15 mouse cellular contexts compared by ENCODE assay signal in the genomic region with DNA sequence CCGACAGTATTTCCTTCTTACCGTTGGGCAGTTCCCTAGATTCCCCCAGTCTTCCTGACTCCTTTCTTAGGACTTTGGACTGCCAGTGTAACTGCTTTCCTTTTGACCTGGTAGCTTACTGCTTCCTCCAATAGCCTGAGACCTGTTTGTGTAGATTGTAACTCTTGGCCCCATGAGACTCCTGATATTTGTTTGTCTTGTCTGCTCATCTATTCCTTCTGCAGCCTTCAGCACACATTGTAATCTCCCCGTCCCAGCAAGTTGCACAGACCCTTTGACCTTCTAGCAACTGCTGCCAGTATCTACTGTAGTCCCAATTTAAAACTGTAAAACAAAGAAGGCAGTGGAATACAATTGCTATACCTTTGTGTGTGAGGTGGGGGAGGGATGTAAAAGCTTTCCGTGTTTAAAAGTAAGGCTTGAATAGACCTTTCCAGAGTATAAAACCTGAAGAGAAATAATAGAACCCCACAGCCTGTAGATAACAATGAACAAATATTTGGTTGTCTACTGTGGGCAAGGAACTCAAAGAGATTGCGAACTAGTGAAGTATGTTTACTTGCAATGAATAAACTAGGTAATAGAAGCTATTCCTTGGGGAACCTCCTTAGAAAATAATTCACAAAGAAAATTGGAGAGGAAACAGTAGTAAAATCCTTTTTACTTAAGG. TPM values are rescaled to one million over a fixed set of nuclear protein-coding genes. Genes with fewer than 3 reads are reported as not detected.
DNase-seq lines count a peak whose midpoint lies in the region; ATAC-seq and TF ChIP-seq lines count a peak whose summit lies in the region.
"Had no signal": no experiment of that assay in that cellular context is flagged by ENCODE, and none has a peak within 500 bp of the region (broad histone marks: within the 10 kb centered on the region; RNA-seq: fewer than 3 reads in every experiment).

No protein-coding gene starts in this region.

- no peak overlapping the region for H3K9ac ChIP-seq in liver, postnatal 0 days (replicated peaks)
- no peak overlapping the region for H3K9ac ChIP-seq in intestine, embryonic 16.5 days (ENCODE audit: low read depth, low read length)
- no peak overlapping the region for H3K9ac ChIP-seq in liver, embryonic 14.5 days (replicated peaks)
- H3K9ac ChIP-seq in stomach, postnatal 0 days (ENCODE audit: low read length), result no peak overlapping the region
- H3K9ac ChIP-seq: limb, embryonic 13.5 days had no signal

- 58% methylated on average over 5 of the region's 5 CpGs for WGBS in liver, postnatal 0 days (ENCODE audit: insufficient replicate concordance)
- 50% methylated on average over 5 of the region's 5 CpGs for WGBS in intestine, embryonic 16.5 days
- 45% methylated on average over 5 of the region's 5 CpGs for WGBS in liver, embryonic 14.5 days (ENCODE audit: insufficient replicate concordance)
- 47% methylated on average over 5 of the region's 5 CpGs for WGBS in stomach, postnatal 0 days

- DNase-seq in liver, result peak; percentile 10
- DNase-seq in liver, postnatal 0 days, result no peak
- peak in 2 of 3 experiments; percentile 11 to 20 for DNase-seq in liver, embryonic 14.5 days (ENCODE audit: low read depth in 3 of 3, low spot score in 3 of 3)
- peak; percentile 26 for DNase-seq in stomach, postnatal 0 days (ENCODE audit: low spot score)
- no peak for DNase-seq in adrenal gland, adult 18-20 months (ENCODE audit: low spot score in 2 of 2)
- no peak for DNase-seq in cerebellum, postnatal 10 days
- DNase-seq: cerebellum, postnatal 36 days; heart, adult 11 months; thymus, postnatal 14 days had no signal

- no peaks in the 10 kb centered on the region for H3K9me3 ChIP-seq in liver, postnatal 0 days (ENCODE audit: low read length)
- H3K9me3 ChIP-seq in intestine, embryonic 16.5 days (ENCODE audit: control insufficient read depth, low read length), result no peaks in the 10 kb centered on the region
- H3K9me3 ChIP-seq in liver, embryonic 14.5 days (ENCODE audit: control insufficient read depth, low read length), result no peaks in the 10 kb centered on the region
- no peaks in the 10 kb centered on the region for H3K9me3 ChIP-seq in stomach, postnatal 0 days (ENCODE audit: control insufficient read depth, low read length)
- H3K9me3 ChIP-seq: limb, embryonic 13.5 days had no signal

- no peaks in the 10 kb centered on the region for H3K36me3 ChIP-seq in liver, postnatal 0 days (replicated peaks; ENCODE audit: insufficient read depth, low read length)
- no peaks in the 10 kb centered on the region for H3K36me3 ChIP-seq in intestine, embryonic 16.5 days (ENCODE audit: control insufficient read depth, insufficient read depth, low read length)
- no peaks in the 10 kb centered on the region for H3K36me3 ChIP-seq in liver, embryonic 14.5 days (replicated peaks; ENCODE audit: control insufficient read depth, insufficient read depth, low read depth)
- H3K36me3 ChIP-seq in stomach, postnatal 0 days (ENCODE audit: control insufficient read depth, insufficient read depth, low read length), result no peaks in the 10 kb centered on the region
- H3K36me3 ChIP-seq: limb, embryonic 13.5 days had no signal

- H3K27ac ChIP-seq in liver, postnatal 0 days (ENCODE audit: low read depth), result no peak overlapping the region
- H3K27ac ChIP-seq in intestine, embryonic 16.5 days (ENCODE audit: low read length), result peak overlapping the region; percentile 54
- no peak overlapping the region for H3K27ac ChIP-seq in liver, embryonic 14.5 days
- 0 out of 2 replicates have a peak overlapping the region, but pooled peaks have one; percentile 13 for H3K27ac ChIP-seq in stomach, postnatal 0 days (replicated peaks)
- H3K27ac ChIP-seq: limb, embryonic 13.5 days had no signal

- no peaks in the 10 kb centered on the region for H3K4me1 ChIP-seq in liver, postnatal 0 days (ENCODE audit: insufficient read depth)
- H3K4me1 ChIP-seq in intestine, embryonic 16.5 days (ENCODE audit: control insufficient read depth, insufficient read depth, low read length), result no peaks in the 10 kb centered on the region
- H3K4me1 ChIP-seq in liver, embryonic 14.5 days (replicated peaks; ENCODE audit: control insufficient read depth in 2 of 2, insufficient read depth in 2 of 2, low read length in 1 of 2), result peaks cover 0 to 6% of the 10 kb centered on the region in 2 experiments; a peak in 2 of 4 replicates
- no peaks in the 10 kb centered on the region for H3K4me1 ChIP-seq in stomach, postnatal 0 days (replicated peaks; ENCODE audit: control insufficient read depth, insufficient read depth)
- H3K4me1 ChIP-seq: limb, embryonic 13.5 days had no signal

- no peak for TF ChIP-seq CTCF in liver, postnatal 0 days (IDR thresholded peaks at IDR 0.05; ENCODE audit: low read depth)
- TF ChIP-seq CTCF in liver, embryonic 14.5 days (IDR thresholded peaks at IDR 0.05; ENCODE audit: low read depth), result no peak
- TF ChIP-seq CTCF in stomach, postnatal 0 days (IDR thresholded peaks at IDR 0.05; ENCODE audit: low read depth), result no peak

- no peak overlapping the region; the same call in 1 of the 2 replicates for H3K4me2 ChIP-seq in liver, postnatal 0 days (ENCODE audit: low read depth, low read length)
- no peak overlapping the region for H3K4me2 ChIP-seq in intestine, embryonic 16.5 days (ENCODE audit: low read depth, low read length)
- peak overlapping the region; percentile 36 for H3K4me2 ChIP-seq in liver, embryonic 14.5 days (ENCODE audit: low read depth)
- H3K4me2 ChIP-seq in stomach, postnatal 0 days (replicated peaks; ENCODE audit: low read depth), result no peak overlapping the region
- H3K4me2 ChIP-seq: limb, embryonic 13.5 days had no signal

- no peak overlapping the region for H3K4me3 ChIP-seq in liver, postnatal 0 days (ENCODE audit: low read depth, low read length)
- no peak overlapping the region for H3K4me3 ChIP-seq in intestine, embryonic 16.5 days (ENCODE audit: low read length)
- H3K4me3 ChIP-seq in liver, embryonic 14.5 days (ENCODE audit: insufficient read depth in 1 of 2, low read depth in 2 of 2, low read length in 2 of 2), result no peak overlapping the region
- no peak overlapping the region for H3K4me3 ChIP-seq in stomach, postnatal 0 days (ENCODE audit: low read depth, low read length)
- H3K4me3 ChIP-seq: limb, embryonic 13.5 days had no signal

- ATAC-seq in liver, postnatal 0 days, result no peak
- ATAC-seq in intestine, embryonic 16.5 days, result peak; percentile 90
- peak; percentile 82 for ATAC-seq in liver, embryonic 14.5 days (ENCODE audit: insufficient read depth)
- ATAC-seq in stomach, postnatal 0 days (ENCODE audit: low FRiP score, low TSS enrichment), result peak; percentile 92
- no peak for ATAC-seq in activated CD4-positive, CD25-positive, alpha-beta regulatory T cell, adult 4 months
- ATAC-seq: forebrain, embryonic 16.5 days; inflammation-experienced regulatory T-cells, adult 6 months; midbrain, embryonic 16.5 days had no signal

- no peak for TF ChIP-seq EP300 in liver, postnatal 0 days (IDR thresholded peaks at IDR 0.05; ENCODE audit: low read depth)
- peak; percentile 63 for TF ChIP-seq EP300 in liver, embryonic 14.5 days (IDR thresholded peaks at IDR 0.05; ENCODE audit: low read depth)
- no peak for TF ChIP-seq EP300 in stomach, postnatal 0 days (optimal IDR thresholded peaks at IDR 0.05)

- H3K27me3 ChIP-seq in liver, postnatal 0 days (ENCODE audit: insufficient read depth, low read length), result no peaks in the 10 kb centered on the region
- H3K27me3 ChIP-seq in intestine, embryonic 16.5 days (replicated peaks; ENCODE audit: control insufficient read depth, insufficient read depth, low read length), result no peaks in the 10 kb centered on the region
- no peaks in the 10 kb centered on the region for H3K27me3 ChIP-seq in liver, embryonic 14.5 days (ENCODE audit: control insufficient read depth, insufficient read depth, low read length)
- H3K27me3 ChIP-seq in stomach, postnatal 0 days (ENCODE audit: control insufficient read depth, insufficient read depth, low read length), result no peaks in the 10 kb centered on the region

RNA-seq across cellular contexts. Expression of gene Rnf128, which starts 0.7 kb away (rescaled TPM):
- polyA plus RNA-seq in liver, postnatal 0 days (2015; fragmentation: Nextera tagmentation; extraction: Ambion mirVana), result 91.1 and 96.0 TPM in 2 replicates
- 134 and 159 TPM in 2 replicates for polyA plus RNA-seq in intestine, embryonic 16.5 days (2015; fragmentation: Nextera tagmentation; extraction: Ambion mirVana)
- 9.1 and 13.6 TPM in 2 replicates for polyA plus RNA-seq in liver, embryonic 14.5 days (2012; rRNA removed)
- 41.4 and 45.2 TPM in 2 replicates for polyA plus RNA-seq in liver, embryonic 14.5 days (2014; fragmentation: Nextera tagmentation; extraction: Ambion mirVana)
- 104 and 114 TPM in 2 replicates for polyA plus RNA-seq in stomach, postnatal 0 days (2015; fragmentation: Nextera tagmentation; extraction: Ambion mirVana)
- total RNA-seq in adrenal gland, adult 18-20 months (2021), result 10 to 100 TPM; 30.6 to 37.8 TPM
- under 1 TPM; 0.41 to 0.46 TPM for polyA plus RNA-seq in activated CD4-positive, CD25-positive, alpha-beta regulatory T cell, adult 4 months (2017; shearing (Covaris generic))

Comparison
In these comparisons a context has a peak if more than half of its experiments do, and no peak if none do; other contexts are left out.
1. DNase-seq: peak in liver (single experiment), liver, embryonic 14.5 days (2 of 3) and stomach, postnatal 0 days (single experiment); none in liver, postnatal 0 days (single experiment), adrenal gland, adult 18-20 months (0 of 2) and cerebellum, postnatal 10 days (0 of 2).
2. ATAC-seq: peak in intestine, embryonic 16.5 days (single experiment), liver, embryonic 14.5 days (single experiment) and stomach, postnatal 0 days (single experiment); none in liver, postnatal 0 days (single experiment) and activated CD4-positive, CD25-positive, alpha-beta regulatory T cell, adult 4 months (single experiment).
3. H3K27ac ChIP-seq: peak in intestine, embryonic 16.5 days (single experiment) and stomach, postnatal 0 days (single experiment); none in liver, postnatal 0 days (single experiment) and liver, embryonic 14.5 days (single experiment).
4. RNA of gene Rnf128, which starts 0.7 kb away (polyA plus RNA-seq): 134 to 159 TPM in intestine, embryonic 16.5 days, 104 to 114 TPM in stomach, postnatal 0 days, 91.1 to 96.0 TPM in liver, postnatal 0 days and 9.1 to 45.2 TPM in liver, embryonic 14.5 days; 0.41 to 0.46 TPM in activated CD4-positive, CD25-positive, alpha-beta regulatory T cell, adult 4 months; every median in the first group is over 4 times any median in the second.